Mouse (Mus musculus) natural killer cell, adult 2 months (primary cell): ENCODE data around the gene Mettl23.

ENCODE experiments used
- DNase-seq, 2 experiments: peaks; one replicate each; pipeline ENCODE4 v3.0.0; 2022; ENCODE audit warnings: low spot score in 2 of 2

Gene Mettl23

GRCm38 (mm10) chr11:116843261-116844233 lies at the start of gene Mettl23, which contains the start of gene Jmjd6:
Mettl23 (plus strand) TSS chr11:116843278.
Jmjd6 (minus strand) TSS chr11:116843449.
- peak; percentile 95 to 96 for DNase-seq

- DNase-seq: no peak
These were observed 43.7 kb upstream of the Mettl23 start for GRCm38 (mm10) chr11:116799364-116799763.

- DNase-seq: no peak
These were observed 42.0 kb upstream of the Mettl23 start for GRCm38 (mm10) chr11:116801106-116801505.

GRCm38 (mm10) chr11:116802709-116803108 lies 40.4 kb upstream of the Mettl23 start:
- no peak for DNase-seq

GRCm38 (mm10) chr11:116806136-116807071 lies 36.7 kb upstream of the Mettl23 start:
- no peak for DNase-seq

GRCm38 (mm10) chr11:116807116-116807515 lies 36.0 kb upstream of the Mettl23 start:
- no peak for DNase-seq

GRCm38 (mm10) chr11:116807526-116807925 lies 35.6 kb upstream of the Mettl23 start:
- no peak for DNase-seq

- DNase-seq: peak; percentile 58 to 76
These were observed 35.0 kb upstream of the Mettl23 start for GRCm38 (mm10) chr11:116807938-116808606.

- DNase-seq: no peak
These were observed 34.2 kb upstream of the Mettl23 start for GRCm38 (mm10) chr11:116808811-116809395.

GRCm38 (mm10) chr11:116809520-116809919 lies 33.6 kb upstream of the Mettl23 start:
- DNase-seq: no peak

GRCm38 (mm10) chr11:116810528-116810927 lies 32.5 kb upstream of the Mettl23 start:
- DNase-seq: no peak

- DNase-seq: peak in 1 of 2 experiments; percentile 20
These were observed 31.8 kb upstream of the Mettl23 start for GRCm38 (mm10) chr11:116810983-116811901.

- no peak for DNase-seq
These were observed 30.1 kb upstream of the Mettl23 start for GRCm38 (mm10) chr11:116812793-116813529.

GRCm38 (mm10) chr11:116813610-116814009 lies 29.5 kb upstream of the Mettl23 start:
- no peak for DNase-seq

- peak in 1 of 2 experiments; percentile 33 for DNase-seq
These were observed 28.8 kb upstream of the Mettl23 start for GRCm38 (mm10) chr11:116814076-116814883.

GRCm38 (mm10) chr11:116814884-116815415 lies 28.1 kb upstream of the Mettl23 start:
- DNase-seq: no peak

- DNase-seq: no peak
These were observed 26.3 kb upstream of the Mettl23 start for GRCm38 (mm10) chr11:116816769-116817168.

- DNase-seq: no peak
These were observed 25.5 kb upstream of the Mettl23 start for GRCm38 (mm10) chr11:116817567-116817966.
